12 mouse cellular contexts compared by ENCODE assay signal in the genomic region with DNA sequence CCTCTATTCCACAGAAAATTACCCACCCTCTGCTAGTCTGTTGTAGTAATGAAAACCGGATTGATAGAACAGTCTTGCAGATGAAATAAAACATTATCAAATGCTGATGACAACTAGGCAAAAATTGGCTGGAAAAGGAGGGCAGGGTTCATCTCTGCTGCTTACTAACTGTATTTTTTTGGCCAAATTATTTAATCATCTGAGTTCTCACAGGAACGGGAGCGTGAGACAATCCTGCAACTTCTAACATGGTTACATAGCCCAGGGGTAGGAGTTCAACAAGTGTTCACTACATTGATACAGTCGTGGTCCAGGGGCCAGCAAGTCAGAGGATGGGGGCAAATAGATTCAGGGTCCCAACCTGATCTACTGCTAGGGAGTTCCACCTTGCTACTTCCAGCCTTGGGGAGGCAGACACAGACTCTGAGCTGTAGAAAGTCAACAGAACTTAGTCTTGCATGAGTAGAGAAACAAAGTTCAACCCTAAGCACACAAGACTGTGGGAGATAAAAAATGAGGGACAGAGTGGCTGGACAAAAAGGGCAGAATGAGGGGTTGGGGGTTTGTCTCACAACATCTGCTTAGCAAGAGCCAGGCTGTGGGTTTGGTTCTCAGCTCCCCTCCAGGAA.
"Had no signal": no experiment of that assay in that cellular context is flagged by ENCODE, and none has a peak within 500 bp of the region (broad histone marks: within the 10 kb centered on the region; RNA-seq: fewer than 3 reads in every experiment).

No protein-coding gene starts in this region.

- H3K9me3 ChIP-seq: limb, embryonic 15.5 days; midbrain, embryonic 13.5 days had no signal

- H3K4me3 ChIP-seq: limb, embryonic 15.5 days; midbrain, embryonic 13.5 days had no signal

- H3K27me3 ChIP-seq: limb, embryonic 15.5 days; midbrain, embryonic 13.5 days had no signal

- ATAC-seq: midbrain, embryonic 13.5 days had no signal

- H3K4me2 ChIP-seq: limb, embryonic 15.5 days; midbrain, embryonic 13.5 days had no signal

- H3K9ac ChIP-seq: limb, embryonic 15.5 days; midbrain, embryonic 13.5 days had no signal

- DNase-seq: kidney, postnatal 10 days; layer of hippocampus, adult 9-11 months; layer of hippocampus, postnatal 36 days; lung, adult 18-20 months; lung, postnatal 36 days; right cerebral cortex, adult 18-20 months; right cerebral cortex, postnatal 25 days; spleen, adult 18-20 months; thymus, adult 2 months; thymus, postnatal 25 days had no signal

- H3K4me1 ChIP-seq: limb, embryonic 15.5 days; midbrain, embryonic 13.5 days had no signal

- H3K27ac ChIP-seq: limb, embryonic 15.5 days; midbrain, embryonic 13.5 days had no signal
